Mouse (Mus musculus): ENCODE measurements around the gene Ndufaf4. TPM values are rescaled to one million over a fixed set of nuclear protein-coding genes. Genes with fewer than 3 reads are reported as not detected.

Gene Ndufaf4
- polyA plus RNA-seq, 1 experiment from 2014 or later, result 53.3 TPM

GRCm38 (mm10) chr4:24907745-24908144 is 9.9 kb downstream of the Ndufaf4 start:
- H3K4me2 ChIP-seq, result no peak overlapping the region
- H3K9ac ChIP-seq, result no peak overlapping the region
- peaks cover 8% of the 10 kb centered on the region; the same call in 1 of the 2 replicates for H3K36me3 ChIP-seq
- WGBS, result 57% methylated on average over 3 of the region's 3 CpGs
- H3K27ac ChIP-seq, result no peak overlapping the region
- no peak for ATAC-seq (ENCODE audit: insufficient number of reproducible peaks, insufficient read depth, low FRiP score, low TSS enrichment, low read depth)
- no peak overlapping the region for H3K4me3 ChIP-seq
- no peaks in the 10 kb centered on the region for H3K27me3 ChIP-seq
- no peaks in the 10 kb centered on the region for H3K4me1 ChIP-seq
- H3K9me3 ChIP-seq, result no peaks in the 10 kb centered on the region

GRCm38 (mm10) chr4:24915631-24916030 is 17.7 kb downstream of the Ndufaf4 start:
- no peaks in the 10 kb centered on the region for H3K9me3 ChIP-seq

GRCm38 (mm10) chr4:24920006-24920577 is 22.2 kb downstream of the Ndufaf4 start:
- no peaks in the 10 kb centered on the region for H3K27me3 ChIP-seq
- H3K4me1 ChIP-seq, result no peaks in the 10 kb centered on the region
- no peak for ATAC-seq (ENCODE audit: insufficient number of reproducible peaks, insufficient read depth, low FRiP score, low TSS enrichment, low read depth)
- no peak overlapping the region for H3K9ac ChIP-seq
- H3K4me3 ChIP-seq, result no peak overlapping the region
- no peaks in the 10 kb centered on the region for H3K36me3 ChIP-seq
- H3K4me2 ChIP-seq, result no peak overlapping the region
- H3K27ac ChIP-seq, result no peak overlapping the region
- 77% methylated on average over 5 of the region's 5 CpGs for WGBS
- H3K9me3 ChIP-seq, result no peaks in the 10 kb centered on the region

More at GRCm38 (mm10) chr4:24915631-24916030, 17.7 kb downstream of the Ndufaf4 start:
- Histone ChIP-seq H3K9ac (no peak overlapping the region), H3K27ac (no peak overlapping the region), H3K4me1 (no peaks in the 10 kb centered on the region), H3K36me3 (no peaks in the 10 kb centered on the region), H3K27me3 (no peaks in the 10 kb centered on the region), H3K4me2 (no peak overlapping the region), H3K4me3 (no peak overlapping the region)
- 89% methylated on average over 2 of the region's 2 CpGs for WGBS
- peak; percentile 52; the same call in 1 of the 2 replicates for ATAC-seq (ENCODE audit: insufficient number of reproducible peaks, insufficient read depth, low FRiP score, low TSS enrichment, low read depth)

GRCm38 (mm10) chr4:24924726-24925125 is 26.8 kb downstream of the Ndufaf4 start:
- H3K4me2 ChIP-seq, result no peak overlapping the region
- H3K4me3 ChIP-seq, result no peak overlapping the region
- no peaks in the 10 kb centered on the region for H3K36me3 ChIP-seq
- no peak for ATAC-seq (ENCODE audit: insufficient number of reproducible peaks, insufficient read depth, low FRiP score, low TSS enrichment, low read depth)
- 73% methylated on average over 2 of the region's 2 CpGs for WGBS
- no peaks in the 10 kb centered on the region for H3K9me3 ChIP-seq
- no peaks in the 10 kb centered on the region for H3K27me3 ChIP-seq
- no peaks in the 10 kb centered on the region for H3K4me1 ChIP-seq
- no peak overlapping the region for H3K9ac ChIP-seq
- no peak overlapping the region for H3K27ac ChIP-seq

GRCm38 (mm10) chr4:24928260-24928780 is 30.4 kb downstream of the Ndufaf4 start:
- no peak for ATAC-seq (ENCODE audit: insufficient number of reproducible peaks, insufficient read depth, low FRiP score, low TSS enrichment, low read depth)
- 86% methylated on average over 5 of the region's 5 CpGs for WGBS
- Histone ChIP-seq H3K27me3 (no peaks in the 10 kb centered on the region), H3K4me2 (no peak overlapping the region), H3K27ac (no peak overlapping the region), H3K4me3 (no peak overlapping the region), H3K36me3 (no peaks in the 10 kb centered on the region), H3K9ac (no peak overlapping the region), H3K9me3 (no peaks in the 10 kb centered on the region), H3K4me1 (no peaks in the 10 kb centered on the region)

GRCm38 (mm10) chr4:24928926-24929325 is 31.0 kb downstream of the Ndufaf4 start:
- Histone ChIP-seq H3K4me3 (no peak overlapping the region), H3K9me3 (no peaks in the 10 kb centered on the region), H3K4me2 (no peak overlapping the region), H3K27ac (no peak overlapping the region), H3K27me3 (no peaks in the 10 kb centered on the region), H3K9ac (no peak overlapping the region), H3K4me1 (no peaks in the 10 kb centered on the region), H3K36me3 (no peaks in the 10 kb centered on the region)
- no peak for ATAC-seq (ENCODE audit: insufficient number of reproducible peaks, insufficient read depth, low FRiP score, low TSS enrichment, low read depth)
- 87% methylated on average over 5 of the region's 5 CpGs for WGBS

GRCm38 (mm10) chr4:24942728-24943424 is 45.0 kb downstream of the Ndufaf4 start:
- WGBS, result 48% methylated on average over 6 of the region's 6 CpGs
- no peak overlapping the region for H3K27ac ChIP-seq
- H3K36me3 ChIP-seq, result no peaks in the 10 kb centered on the region
- H3K4me3 ChIP-seq, result no peak overlapping the region
- H3K9me3 ChIP-seq, result no peaks in the 10 kb centered on the region
- no peak overlapping the region for H3K9ac ChIP-seq
- no peak for ATAC-seq (ENCODE audit: insufficient number of reproducible peaks, insufficient read depth, low FRiP score, low TSS enrichment, low read depth)
- no peak overlapping the region for H3K4me2 ChIP-seq
- H3K27me3 ChIP-seq, result no peaks in the 10 kb centered on the region
- H3K4me1 ChIP-seq, result no peaks in the 10 kb centered on the region

Other genes starting within 250 kb of the Ndufaf4 start
- gene Klhl32, start 47.0 kb upstream of the Ndufaf4 start, polyA plus RNA-seq (2015; fragmentation: Nextera tagmentation; extraction: Ambion mirVana), result 4.2 and 5.6 TPM in 2 replicates
- gene Gpr63, start 68.3 kb downstream of the Ndufaf4 start, polyA plus RNA-seq (2015; fragmentation: Nextera tagmentation; extraction: Ambion mirVana), result 1.2 and 2.4 TPM in 2 replicates